Mouse (Mus musculus) small intestine, adult 2 months (tissue): ENCODE measurements around the gene Yif1a. TPM values are rescaled to one million over a fixed set of nuclear protein-coding genes. Genes with fewer than 3 reads are reported as not detected.
A peak's percentile ranks its signal among the peaks of the same experiment; 100 is the strongest.

Source experiments
- H3K27ac ChIP-seq: fragments of 200-500 bp; 2 replicates; pipeline ENCODE4 v1.5.1; 2012; ENCODE audit warnings: low read depth, low read length, control low read depth, inconsistent platforms; ENCODE audit not compliant: insufficient read depth
- H3K27me3 ChIP-seq: fragments of 200-500 bp; 2 replicates; pipeline ENCODE4 v1.6.1; 2012; ENCODE audit warnings: mild to moderate bottlenecking, moderate library complexity, low read length, inconsistent platforms; ENCODE audit not compliant: control insufficient read depth, insufficient read depth
- H3K36me3 ChIP-seq: fragments of 200-500 bp; 2 replicates; pipeline ENCODE4 v1.6.1; 2012; ENCODE audit warnings: mild to moderate bottlenecking, low read length, control low read depth, inconsistent platforms; ENCODE audit not compliant: control insufficient read depth, insufficient read depth
- H3K4me1 ChIP-seq: fragments of 200-500 bp; 2 replicates; pipeline ENCODE4 v1.6.1; 2012; ENCODE audit warnings: low read length, inconsistent platforms, mixed read lengths; ENCODE audit not compliant: control insufficient read depth, insufficient read depth, insufficient read length
- H3K4me3 ChIP-seq: fragments of 200-500 bp; 2 replicates; pipeline ENCODE4 v1.5.1; 2012; ENCODE audit warnings: low read depth, mild to moderate bottlenecking, control low read depth, inconsistent platforms, low read length, moderate library complexity
- CTCF ChIP-seq: fragments of 200-500 bp; IDR thresholded peaks from 2 replicates; pipeline ENCODE4 v1.5.1; 2012; ENCODE audit warnings: low read depth, mild to moderate bottlenecking, control low read depth, inconsistent platforms, low read length, moderate library complexity, mixed read lengths; ENCODE audit not compliant: insufficient replicate concordance, insufficient read length; ENCODE audit errors: extremely low read depth
- POLR2A ChIP-seq: fragments of 200-500 bp; IDR thresholded peaks from 2 replicates; pipeline ENCODE4 v1.6.1; 2012; ENCODE audit warnings: low read depth, mild to moderate bottlenecking, control low read depth, inconsistent platforms, low read length, moderate library complexity
- WGBS: fragments of 180-500 bp; shearing (Covaris S2); methylation state at CpG from one replicate; pipeline ENCODE4 v1.1.7; 2018; 5-methylcytosine and 5-hydroxymethylcytosine counted together
- polyA plus RNA-seq: library from polyadenylated mRNA; depleted of rRNA; stranded (reverse); fragments of >200 nt; gene quantifications from 2 replicates; pipeline ENCODE4 v1.2.3, GENCODE M21; 2012

The Yif1a gene
- polyA plus RNA-seq, 1 experiment: 252 TPM

- TF ChIP-seq CTCF (no peak), POLR2A (no peak)
These were observed 18.4 kb upstream of the Yif1a start for GRCm38 (mm10) chr19:5069978-5070377.

GRCm38 (mm10) chr19:5071077-5071476, 17.3 kb upstream of the Yif1a start:
- TF ChIP-seq POLR2A (no peak), CTCF (no peak)
- H3K27me3 ChIP-seq: peaks cover 27% of the 10 kb centered on the region
- H3K4me3 ChIP-seq: peak overlapping the region; percentile 63
- 43% methylated on average over 11 of the region's 11 CpGs for WGBS
- no peaks in the 10 kb centered on the region for H3K36me3 ChIP-seq
- no peak overlapping the region for H3K27ac ChIP-seq
- H3K4me1 ChIP-seq: peaks cover 14% of the 10 kb centered on the region

More at GRCm38 (mm10) chr19:5069978-5070377, 18.4 kb upstream of the Yif1a start:
- H3K36me3 ChIP-seq: no peaks in the 10 kb centered on the region
- H3K27me3 ChIP-seq: peaks cover 27% of the 10 kb centered on the region
- H3K27ac ChIP-seq: no peak overlapping the region
- WGBS: 85% methylated on average over 7 of the region's 7 CpGs
- peaks cover 14% of the 10 kb centered on the region for H3K4me1 ChIP-seq
- H3K4me3 ChIP-seq: no peak overlapping the region

DNA sequence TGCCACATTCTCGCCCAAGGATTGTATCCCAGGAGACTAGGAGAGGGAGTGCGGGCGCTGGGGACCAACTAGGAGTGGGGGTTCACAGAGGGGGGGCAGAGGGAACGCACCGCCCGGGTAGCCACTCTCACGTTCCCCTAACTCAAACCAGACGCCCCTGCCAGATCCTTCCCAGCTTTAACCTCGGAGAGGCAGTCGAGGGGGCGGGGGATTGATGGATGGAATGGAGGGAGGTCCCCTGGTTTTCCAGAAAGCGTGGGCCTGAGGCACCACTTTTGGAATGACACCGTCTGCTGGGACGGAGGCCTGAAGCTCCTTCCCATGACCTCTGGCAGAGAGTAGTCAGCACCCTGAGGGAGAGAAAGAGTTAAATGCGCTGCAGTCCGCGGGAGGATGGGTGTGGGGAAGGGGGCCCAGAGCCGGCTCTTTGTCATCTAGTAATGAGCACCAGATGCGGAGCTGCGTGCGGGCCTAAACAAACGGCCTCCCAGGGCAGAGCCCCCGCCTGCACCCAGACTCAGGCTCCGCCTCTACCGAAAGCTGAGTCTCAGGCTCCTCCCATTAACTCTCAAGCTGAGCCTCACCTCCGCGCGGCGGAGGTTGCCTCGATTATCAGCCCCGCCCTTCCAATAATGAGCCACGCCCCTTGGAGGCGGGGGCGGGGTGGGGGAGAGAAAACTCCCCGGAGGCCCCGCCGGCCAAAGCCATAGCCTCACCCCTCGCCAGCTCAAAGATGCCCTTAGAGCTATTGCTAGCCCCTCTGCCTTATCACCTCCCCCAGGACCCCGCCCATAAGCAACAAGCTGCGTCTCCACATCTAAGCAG, 16.6 kb upstream of the Yif1a start:
- H3K27ac ChIP-seq: peak overlapping the region; percentile 29; the same call in 1 of the 2 replicates
- TF ChIP-seq POLR2A (peak; percentile 42), CTCF (no peak)
- H3K4me3 ChIP-seq: peak overlapping the region; percentile 63
- H3K27me3 ChIP-seq: peaks cover 27% of the 10 kb centered on the region
- H3K36me3 ChIP-seq: no peaks in the 10 kb centered on the region
- H3K4me1 ChIP-seq: peaks cover 14% of the 10 kb centered on the region
- WGBS: 6% methylated on average over 40 of the region's 40 CpGs

- H3K27ac ChIP-seq: peak overlapping the region; percentile 29
These were observed 15.8 kb upstream of the Yif1a start for GRCm38 (mm10) chr19:5072389-5073019.

GRCm38 (mm10) chr19:5073028-5073427, 15.3 kb upstream of the Yif1a start:
- no peak for TF ChIP-seq POLR2A
- TF ChIP-seq CTCF: peak; percentile 59; the same call in 1 of the 2 replicates
- H3K4me3 ChIP-seq: peak overlapping the region; percentile 63
- H3K4me1 ChIP-seq: peaks cover 9% of the 10 kb centered on the region
- H3K36me3 ChIP-seq: no peaks in the 10 kb centered on the region
- 3% methylated on average over 15 of the region's 15 CpGs for WGBS
- H3K27ac ChIP-seq: no peak overlapping the region
- peaks cover 15% of the 10 kb centered on the region for H3K27me3 ChIP-seq

More at GRCm38 (mm10) chr19:5072389-5073019, 15.8 kb upstream of the Yif1a start:
- peaks cover 21% of the 10 kb centered on the region for H3K27me3 ChIP-seq
- 3% methylated on average over 20 of the region's 20 CpGs for WGBS
- peak overlapping the region; percentile 63 for H3K4me3 ChIP-seq
- H3K36me3 ChIP-seq: no peaks in the 10 kb centered on the region
- peaks cover 11% of the 10 kb centered on the region for H3K4me1 ChIP-seq
- no peak for TF ChIP-seq CTCF
- no peak for TF ChIP-seq POLR2A

- Histone ChIP-seq H3K27me3 (peaks cover 10% of the 10 kb centered on the region), H3K4me1 (peaks cover 4% of the 10 kb centered on the region), H3K4me3 (no peak overlapping the region), H3K27ac (no peak overlapping the region), H3K36me3 (no peaks in the 10 kb centered on the region)
- TF ChIP-seq CTCF (no peak), POLR2A (no peak)
- WGBS: 9% methylated on average over 5 of the region's 5 CpGs
These were observed 14.8 kb upstream of the Yif1a start for GRCm38 (mm10) chr19:5073518-5073917.

GRCm38 (mm10) chr19:5079279-5079678, 9.1 kb upstream of the Yif1a start:
- WGBS: 87% methylated on average over 1 of the region's 1 CpGs
- Histone ChIP-seq H3K27ac (no peak overlapping the region), H3K27me3 (peaks cover 25% of the 10 kb centered on the region), H3K4me1 (no peaks in the 10 kb centered on the region), H3K4me3 (no peak overlapping the region), H3K36me3 (no peaks in the 10 kb centered on the region)
- no peak for TF ChIP-seq CTCF
- no peak for TF ChIP-seq POLR2A
